Mouse (Mus musculus) lung, embryonic 14.5 days (tissue): Measurements from ENCODE around the gene Il25. TPM values are rescaled to one million over a fixed set of nuclear protein-coding genes. Genes with fewer than 3 reads are reported as not detected.
"Not testable (repeated sequence)": the region's sequence is repeated elsewhere in the genome, so short reads cannot be mapped to it uniquely, and the experiment has no call there.

Experiments
- ATAC-seq: fragments of 200-750 bp; cut with Nextera tagmentation; 2 replicates; pipeline ENCODE4 v1.8.0; 2017; ENCODE audit warnings: mild to moderate bottlenecking, moderate TSS enrichment, moderate library complexity; ENCODE audit not compliant: insufficient read depth
- DNase-seq: peaks from one replicate; pipeline ENCODE4 v3.0.0-alpha.2; 2015
- H3K27ac ChIP-seq: fragments of 300-500 bp; sonication (generic); 2 replicates; pipeline ENCODE4 v1.5.1; 2014; ENCODE audit warnings: low read depth, mild to moderate bottlenecking, moderate library complexity
- H3K27me3 ChIP-seq: fragments of 300-500 bp; sonication (generic); 2 replicates; pipeline ENCODE4 v1.6.1; 2014; ENCODE audit warnings: low read length, control low read depth; ENCODE audit not compliant: insufficient read depth
- H3K36me3 ChIP-seq: fragments of 300-500 bp; sonication (generic); 2 replicates; pipeline ENCODE4 v1.6.1; 2014; ENCODE audit warnings: control low read depth; ENCODE audit not compliant: insufficient read depth
- H3K4me1 ChIP-seq: fragments of 300-500 bp; sonication (generic); 2 replicates; pipeline ENCODE4 v1.6.1; 2014; ENCODE audit warnings: antibody characterized with exemption, control low read depth; ENCODE audit not compliant: insufficient read depth
- H3K4me2 ChIP-seq: fragments of 300-500 bp; sonication (generic); 2 replicates; pipeline ENCODE4 v1.6.1; 2014; ENCODE audit warnings: mild to moderate bottlenecking
- H3K4me3 ChIP-seq: fragments of 300-500 bp; sonication (generic); 2 replicates; pipeline ENCODE4 v1.5.1; 2014; ENCODE audit warnings: low read depth, low read length
- H3K9ac ChIP-seq: fragments of 300-500 bp; sonication (generic); 2 replicates; pipeline ENCODE4 v1.6.1; 2014
- H3K9me3 ChIP-seq: fragments of 300-500 bp; sonication (generic); 2 replicates; pipeline ENCODE4 v1.6.1; 2016; ENCODE audit warnings: low read depth, low read length, control low read depth
- CTCF ChIP-seq: IDR thresholded peaks from 2 replicates; pipeline ENCODE4 v1.5.1; 2016; ENCODE audit warnings: antibody characterized with exemption, low read depth
- WGBS: fragments of 180-500 bp; shearing (Covaris S2); extraction: QIAGEN DNeasy Blood & Tissue Kit; methylation state at CpG from one replicate; pipeline ENCODE4 v1.1.7; 2014; 5-methylcytosine and 5-hydroxymethylcytosine counted together
- polyA plus RNA-seq: library from polyadenylated mRNA; unstranded; fragments of >200 nt; fragmentation: Nextera tagmentation; extraction: Ambion mirVana; gene quantifications from 2 replicates; pipeline ENCODE4 v1.2.1, GENCODE M21; 2014

The Il25 gene
- polyA plus RNA-seq, 1 experiment from 2014 or later: not detected

GRCm38 (mm10) chr14:54945975-54946704 is 13.6 kb downstream of the Il25 start:
- no peak overlapping the region for H3K9ac ChIP-seq
- DNase-seq (no peak), ATAC-seq (no peak)

DNA sequence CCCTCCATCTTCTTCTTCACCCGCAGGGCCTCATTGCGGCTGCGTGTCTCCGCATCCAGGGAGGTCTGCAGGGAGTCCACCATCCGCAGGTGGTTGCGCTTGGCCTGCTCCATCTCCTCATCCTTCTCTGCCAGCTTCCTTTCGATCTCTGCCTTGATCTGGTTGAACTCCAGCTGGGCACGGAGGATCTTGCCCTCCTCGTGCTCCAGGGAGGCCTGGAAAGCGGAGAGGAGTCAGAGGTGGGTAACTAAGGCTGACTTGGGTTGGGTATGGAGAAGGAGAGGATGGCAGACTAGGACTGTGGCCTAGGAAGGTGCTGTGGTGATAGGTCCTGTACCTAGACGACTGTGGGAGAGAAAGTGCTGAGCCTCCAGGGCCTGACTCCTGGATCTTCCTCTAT is 14.5 kb downstream of the Il25 start:
- 83% methylated on average over 10 of the region's 11 CpGs for WGBS
- H3K4me3 ChIP-seq, H3K4me1 ChIP-seq, H3K27me3 ChIP-seq, H3K9ac ChIP-seq, H3K36me3 ChIP-seq, DNase-seq, H3K9me3 ChIP-seq, H3K4me2 ChIP-seq, ATAC-seq, H3K27ac ChIP-seq: not testable (repeated sequence)

More at GRCm38 (mm10) chr14:54945975-54946704, 13.6 kb downstream of the Il25 start:
- H3K4me1 ChIP-seq: no peaks in the 10 kb centered on the region
- no peak overlapping the region for H3K27ac ChIP-seq
- H3K36me3 ChIP-seq: no peaks in the 10 kb centered on the region
- H3K4me3 ChIP-seq: no peak overlapping the region
- WGBS: 70% methylated on average over 19 of the region's 19 CpGs
- H3K9me3 ChIP-seq: no peaks in the 10 kb centered on the region
- no peaks in the 10 kb centered on the region for H3K27me3 ChIP-seq
- no peak overlapping the region for H3K4me2 ChIP-seq
- TF ChIP-seq CTCF: no peak

DNA sequence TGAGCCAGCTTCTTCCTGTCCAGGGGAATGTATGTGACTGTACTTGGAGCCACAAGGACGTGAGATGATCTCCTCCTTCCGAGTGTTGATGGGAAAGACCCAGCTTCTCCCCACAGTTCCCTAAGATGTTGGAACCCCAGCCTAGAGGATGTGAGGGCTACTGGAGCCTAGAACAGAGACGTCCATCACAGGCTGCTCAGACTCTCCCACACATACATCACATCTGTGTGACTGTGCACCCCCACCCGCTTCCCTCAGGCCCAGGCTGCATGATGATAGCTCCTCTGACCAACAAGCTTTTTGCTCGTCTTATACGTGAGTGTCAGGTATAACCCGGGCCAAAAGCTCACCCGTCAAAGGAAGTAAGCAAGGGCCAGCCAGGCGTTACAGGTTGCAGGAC is 16.3 kb downstream of the Il25 start:
- Histone ChIP-seq H3K9me3 (no peaks in the 10 kb centered on the region), H3K36me3 (no peaks in the 10 kb centered on the region), H3K27me3 (no peaks in the 10 kb centered on the region), H3K4me3 (no peak overlapping the region), H3K9ac (no peak overlapping the region), H3K4me2 (no peak overlapping the region), H3K4me1 (no peaks in the 10 kb centered on the region), H3K27ac (no peak overlapping the region)
- ATAC-seq: no peak
- WGBS: 79% methylated on average over 9 of the region's 9 CpGs
- no peak for TF ChIP-seq CTCF
- DNase-seq: no peak

GRCm38 (mm10) chr14:54950493-54950892 is 18.0 kb downstream of the Il25 start:
- Histone ChIP-seq H3K27me3 (no peaks in the 10 kb centered on the region), H3K4me1 (no peaks in the 10 kb centered on the region), H3K36me3 (no peaks in the 10 kb centered on the region), H3K4me2 (no peak overlapping the region), H3K27ac (no peak overlapping the region), H3K4me3 (no peak overlapping the region), H3K9me3 (no peaks in the 10 kb centered on the region), H3K9ac (no peak overlapping the region)
- DNase-seq (no peak), ATAC-seq (no peak)
- 53% methylated on average over 12 of the region's 12 CpGs for WGBS
- no peak for TF ChIP-seq CTCF

DNA sequence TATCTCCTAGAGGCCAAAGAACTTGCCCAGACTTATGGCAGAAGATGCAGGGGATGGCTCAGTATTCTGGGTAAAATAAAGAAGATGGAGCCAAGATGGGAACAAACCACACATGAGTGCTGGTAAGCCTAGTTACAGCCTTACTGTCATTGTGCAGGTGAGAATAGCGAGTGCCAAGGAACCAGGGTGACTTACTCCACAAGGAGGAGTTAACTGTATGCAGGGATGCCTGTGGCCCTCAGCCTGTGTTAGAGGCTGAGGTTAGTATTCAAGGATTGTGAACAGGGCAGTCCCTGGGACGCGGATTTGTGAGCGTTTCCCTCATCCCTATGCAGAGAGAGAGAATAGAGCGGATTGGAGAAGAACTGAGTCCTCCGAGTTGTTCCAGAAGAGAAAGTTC is 19.1 kb downstream of the Il25 start:
- H3K4me3 ChIP-seq: no peak overlapping the region
- no peak overlapping the region for H3K27ac ChIP-seq
- ATAC-seq: no peak
- WGBS: 79% methylated on average over 6 of the region's 6 CpGs
- H3K27me3 ChIP-seq: no peaks in the 10 kb centered on the region
- H3K4me1 ChIP-seq: no peaks in the 10 kb centered on the region
- no peak for DNase-seq
- H3K4me2 ChIP-seq: no peak overlapping the region
- no peaks in the 10 kb centered on the region for H3K9me3 ChIP-seq
- TF ChIP-seq CTCF: no peak
- no peak overlapping the region for H3K9ac ChIP-seq
- no peaks in the 10 kb centered on the region for H3K36me3 ChIP-seq

- no peak for DNase-seq
- Histone ChIP-seq H3K27me3 (no peaks in the 10 kb centered on the region), H3K27ac (no peak overlapping the region), H3K36me3 (no peaks in the 10 kb centered on the region), H3K9ac (no peak overlapping the region), H3K4me3 (no peak overlapping the region), H3K4me1 (no peaks in the 10 kb centered on the region), H3K9me3 (no peaks in the 10 kb centered on the region), H3K4me2 (no peak overlapping the region)
- no peak for TF ChIP-seq CTCF
- ATAC-seq: no peak
- WGBS: 86% methylated on average over 8 of the region's 8 CpGs
These were observed 21.2 kb downstream of the Il25 start for GRCm38 (mm10) chr14:54953664-54954206.

- H3K27ac ChIP-seq: no peak overlapping the region
- H3K36me3 ChIP-seq: no peaks in the 10 kb centered on the region
- ATAC-seq: no peak
- no peak overlapping the region for H3K4me3 ChIP-seq
- 67% methylated on average over 3 of the region's 3 CpGs for WGBS
- H3K4me2 ChIP-seq: no peak overlapping the region
- H3K9ac ChIP-seq: no peak overlapping the region
- no peak for DNase-seq
- no peaks in the 10 kb centered on the region for H3K9me3 ChIP-seq
- no peaks in the 10 kb centered on the region for H3K4me1 ChIP-seq
- H3K27me3 ChIP-seq: no peaks in the 10 kb centered on the region
- no peak for TF ChIP-seq CTCF
These were observed 22.0 kb downstream of the Il25 start for GRCm38 (mm10) chr14:54954474-54954873.
